ENCODE assay signal across 7 mouse cellular contexts in genomic region chr11:102087931-102088898, GRCm38 (mm10). TPM values are rescaled to one million over a fixed set of nuclear protein-coding genes. Genes with fewer than 3 reads are reported as not detected.
DNase-seq lines count a peak whose midpoint lies in the region; ATAC-seq lines count a peak whose summit lies in the region.

Gene Mpp2, minus strand, starts transcription at chr11:102088515.

- peak within 1 kb of the TSS; percentile 86 for H3K4me2 ChIP-seq in hindbrain, embryonic 11.5 days (replicated peaks; ENCODE audit: low read depth, low read length)

- H3K4me1 ChIP-seq in hindbrain, embryonic 11.5 days (replicated peaks; ENCODE audit: control insufficient read depth, insufficient read depth, low read length) = peaks cover 10% of the 10 kb centered on the region

- WGBS in hindbrain, embryonic 11.5 days = under 1% methylated on average over 49 of the region's 49 CpGs

- DNase-seq in adrenal gland, adult 18-20 months (ENCODE audit: low spot score in 2 of 2) = peak; percentile 57 to 61
- peak; percentile 77 to 78 for DNase-seq in cerebellum, postnatal 10 days
- peak in 1 of 2 experiments; percentile 80 for DNase-seq in frontal cortex, adult 2 months (ENCODE audit: extremely low spot score in 1 of 2, low spot score in 1 of 2)
- peak; percentile 86 for DNase-seq in hindbrain, embryonic 11.5 days (ENCODE audit: low spot score)
- DNase-seq in layer of hippocampus, postnatal 14 days (ENCODE audit: low spot score in 2 of 2) = peak; percentile 71
- DNase-seq in lung, postnatal 14 days = peak; percentile 68
- peak; percentile 88 for DNase-seq in retina, postnatal 1 day

- no peaks in the 10 kb centered on the region for H3K9me3 ChIP-seq in hindbrain, embryonic 11.5 days (ENCODE audit: control insufficient read depth, low read length)

- peak within 1 kb of the TSS; percentile 73 for H3K9ac ChIP-seq in hindbrain, embryonic 11.5 days (ENCODE audit: low read depth, low read length)

- peak within 1 kb of the TSS; percentile 65 for H3K4me3 ChIP-seq in hindbrain, embryonic 11.5 days (ENCODE audit: low read depth, low read length)

- 0 out of 2 replicates have a peak, but pooled peaks cover 2% of the 10 kb centered on the region for H3K27me3 ChIP-seq in hindbrain, embryonic 11.5 days (ENCODE audit: control insufficient read depth, insufficient read depth, low read length)

- H3K36me3 ChIP-seq in hindbrain, embryonic 11.5 days (ENCODE audit: control insufficient read depth, insufficient read depth, low read length) = no peaks in the 10 kb centered on the region

- ATAC-seq in hindbrain, embryonic 11.5 days (ENCODE audit: low FRiP score) = peak; percentile 56

- H3K27ac ChIP-seq in hindbrain, embryonic 11.5 days (ENCODE audit: low read depth, low read length) = peak within 1 kb of the TSS; percentile 88

RNA-seq across cellular contexts. Expression of gene Mpp2, which starts in this region (rescaled TPM):
- 10 to 100 TPM in 1 of 2 experiments, 1 to 10 TPM in 1; 8.8 to 13.0 TPM for total RNA-seq in adrenal gland, adult 18-20 months (2021)
- 147 and 153 TPM in 2 replicates for polyA plus RNA-seq in frontal cortex, adult 2 months (2012; rRNA removed)
- polyA plus RNA-seq in hindbrain, embryonic 11.5 days (2014; fragmentation: Nextera tagmentation; extraction: Ambion mirVana) = 9.8 and 11.7 TPM in 2 replicates
- 100 to 1,000 TPM; 139 to 144 TPM for total RNA-seq in layer of hippocampus, postnatal 14 days (2021)

Comparison
In these comparisons a context has a peak if more than half of its experiments do, and no peak if none do; other contexts are left out.
1. RNA of gene Mpp2 (total RNA-seq): 139 to 144 TPM in layer of hippocampus, postnatal 14 days; 8.8 to 13.0 TPM in adrenal gland, adult 18-20 months; every median in the first group is over 10 times any median in the second.
2. RNA of gene Mpp2 (polyA plus RNA-seq): 147 to 153 TPM in frontal cortex, adult 2 months; 9.8 to 11.7 TPM in hindbrain, embryonic 11.5 days; every median in the first group is over 10 times any median in the second.